Mouse (Mus musculus) c-Kit-positive CD71-positive TER-119-negative erythroid progenitor cells, embryonic 14.5 days (primary cell): Measurements from ENCODE around the gene Gpn3.

ENCODE experiments used
- DNase-seq: peaks from one replicate; pipeline ENCODE4 v3.0.0-alpha.2; 2013; ENCODE audit warnings: low read depth

Gpn3 gene

GRCm38 (mm10) chr5:122371591-122372191 is at the start of gene Gpn3:
Gene Gpn3, plus strand, starts transcription at chr5:122371876.
- no peak for DNase-seq

GRCm38 (mm10) chr5:122323523-122323922 is 48.2 kb upstream of the Gpn3 start:
- DNase-seq, result no peak

GRCm38 (mm10) chr5:122324608-122325431 is 46.9 kb upstream of the Gpn3 start:
- DNase-seq, result no peak

GRCm38 (mm10) chr5:122325477-122325876 is 46.2 kb upstream of the Gpn3 start:
- no peak for DNase-seq

- DNase-seq, result no peak
Measured at GRCm38 (mm10) chr5:122327283-122327682, 44.4 kb upstream of the Gpn3 start.

- no peak for DNase-seq
Measured at GRCm38 (mm10) chr5:122330269-122330668, 41.4 kb upstream of the Gpn3 start.

GRCm38 (mm10) chr5:122334682-122335081 is 37.0 kb upstream of the Gpn3 start:
- DNase-seq, result no peak

- no peak for DNase-seq
Measured at GRCm38 (mm10) chr5:122336554-122337294, 35.0 kb upstream of the Gpn3 start.

GRCm38 (mm10) chr5:122342874-122343273 is 28.8 kb upstream of the Gpn3 start:
- DNase-seq, result no peak

- no peak for DNase-seq
Measured at GRCm38 (mm10) chr5:122343768-122344167, 27.9 kb upstream of the Gpn3 start.

- DNase-seq, result peak; percentile 74
Measured at GRCm38 (mm10) chr5:122344260-122344659, 27.4 kb upstream of the Gpn3 start.

- DNase-seq, result no peak
Measured at GRCm38 (mm10) chr5:122345777-122346176, 25.9 kb upstream of the Gpn3 start.

- peak; percentile 100 for DNase-seq
Measured at GRCm38 (mm10) chr5:122353807-122354491, 17.7 kb upstream of the Gpn3 start, which contains the start of the genes Rad9b and Vps29. Gene Rad9b, minus strand, starts transcription at chr5:122354233. Gene Vps29, plus strand, starts transcription at chr5:122354369.

- DNase-seq, result no peak
Measured at GRCm38 (mm10) chr5:122354492-122355067, 17.1 kb upstream of the Gpn3 start.

- peak; percentile 100 for DNase-seq
Measured at GRCm38 (mm10) chr5:122372192-122372769, 605 bp downstream of the Gpn3 start, which contains the start of gene Fam216a. Gene Fam216a, minus strand, starts transcription at chr5:122372364.

GRCm38 (mm10) chr5:122372878-122373277 is 1.2 kb downstream of the Gpn3 start:
- no peak for DNase-seq

- DNase-seq, result no peak
Measured at GRCm38 (mm10) chr5:122377101-122377833, 5.6 kb downstream of the Gpn3 start.

- no peak for DNase-seq
Measured at GRCm38 (mm10) chr5:122378171-122378570, 6.5 kb downstream of the Gpn3 start.

- DNase-seq, result peak; percentile 63
Measured at GRCm38 (mm10) chr5:122379374-122380155, 7.9 kb downstream of the Gpn3 start.

GRCm38 (mm10) chr5:122390006-122390405 is 18.3 kb downstream of the Gpn3 start:
- no peak for DNase-seq
